ENCODE assay signal across 21 mouse cellular contexts in genomic region chr1:38014551-38015203, GRCm38 (mm10). TPM values are rescaled to one million over a fixed set of nuclear protein-coding genes. Genes with fewer than 3 reads are reported as not detected.
"Had no signal": no experiment of that assay in that cellular context is flagged by ENCODE, and none has a peak within 500 bp of the region (broad histone marks: within the 10 kb centered on the region; RNA-seq: fewer than 3 reads in every experiment).

No protein-coding gene starts in this region.

- DNase-seq: kidney, adult 2 months; kidney, postnatal 14 days; lung, embryonic 14.5 days; lung, postnatal 10 days; right cerebral cortex, postnatal 25 days; thymus, adult 18-20 months; thymus, postnatal 14 days had no signal

- H3K9me3 ChIP-seq: kidney, embryonic 15.5 days; limb, embryonic 15.5 days; midbrain, embryonic 13.5 days had no signal

- H3K9ac ChIP-seq: kidney, embryonic 15.5 days; limb, embryonic 15.5 days; lung, embryonic 14.5 days; midbrain, embryonic 13.5 days had no signal

- ATAC-seq: intestine, embryonic 16.5 days; midbrain, embryonic 13.5 days had no signal

- H3K4me3 ChIP-seq: kidney, embryonic 15.5 days; left cerebral cortex, adult 2 months; limb, embryonic 15.5 days; midbrain, embryonic 13.5 days had no signal

- H3K4me2 ChIP-seq: kidney, embryonic 15.5 days; limb, embryonic 15.5 days; lung, embryonic 14.5 days; midbrain, embryonic 13.5 days had no signal

- H3K27ac ChIP-seq: kidney, embryonic 15.5 days; left cerebral cortex, adult 2 months; limb, embryonic 15.5 days; macrophage; midbrain, embryonic 13.5 days had no signal

- H3K4me1 ChIP-seq: kidney, embryonic 15.5 days; limb, embryonic 15.5 days; midbrain, embryonic 13.5 days had no signal

- H3K27me3 ChIP-seq: kidney, embryonic 15.5 days; limb, embryonic 15.5 days; midbrain, embryonic 13.5 days had no signal

RNA-seq across cellular contexts. Expression of gene Lyg1, which starts 57.1 kb away (rescaled TPM):
- total RNA-seq: layer of hippocampus, adult 8-10 months; layer of hippocampus, postnatal 14 days; left cerebral cortex, adult 2 months; left cerebral cortex, postnatal 25 days; midbrain, postnatal 0 days had no signal
- polyA plus RNA-seq: intestine, embryonic 16.5 days; kidney, adult 2 months; kidney, embryonic 15.5 days; large intestine, adult 2 months; limb, embryonic 11.5 days; limb, embryonic 15.5 days; lung, embryonic 14.5 days; macrophage; midbrain, embryonic 13.5 days; midbrain, postnatal 0 days; neural tube, embryonic 14.5 days; small intestine, adult 2 months had no signal
